Mouse (Mus musculus) spleen, adult 2 months (tissue): ENCODE measurements around the gene Olfr1342.

Source experiments
- CTCF ChIP-seq: fragments of 200-500 bp; IDR thresholded peaks from 2 replicates; pipeline ENCODE4 v1.5.1; 2011; ENCODE audit warnings: mild to moderate bottlenecking, inconsistent platforms; ENCODE audit not compliant: insufficient read depth, insufficient read length, insufficient replicate concordance; ENCODE audit errors: extremely low read depth
- POLR2A ChIP-seq: fragments of 200-500 bp; IDR thresholded peaks from 2 replicates; pipeline ENCODE4 v1.6.1; 2011; ENCODE audit warnings: low read depth, low read length, inconsistent platforms

- TF ChIP-seq CTCF = no peak
- no peak for TF ChIP-seq POLR2A
Observed at GRCm38 (mm10) chr4:118687086-118687485, 5.5 kb downstream of the Olfr1342 start.
